Mouse (Mus musculus) heart, adult 2 months (tissue): ENCODE measurements around the gene Slc16a14. TPM values are rescaled to one million over a fixed set of nuclear protein-coding genes. Genes with fewer than 3 reads are reported as not detected.

Source experiments
- DNase-seq, 2 experiments: peaks; one replicate each; pipeline ENCODE4 v3.0.0; 2021
- H3K27ac ChIP-seq: fragments of 200-600 bp; 2 replicates; pipeline ENCODE4 v1.8.1; 2022
- H3K27me3 ChIP-seq: fragments of 200-500 bp; 2 replicates; pipeline ENCODE4 v1.6.1; 2012; ENCODE audit warnings: mild to moderate bottlenecking, low read length, inconsistent platforms, mixed read lengths; ENCODE audit not compliant: control insufficient read depth, insufficient read depth
- H3K36me3 ChIP-seq: fragments of 200-500 bp; 2 replicates; pipeline ENCODE4 v1.6.1; 2012; ENCODE audit warnings: low read length, inconsistent platforms; ENCODE audit not compliant: control insufficient read depth, insufficient read depth
- H3K4me1 ChIP-seq: fragments of 200-500 bp; 2 replicates; pipeline ENCODE4 v1.6.1; 2011; ENCODE audit warnings: low read length; ENCODE audit not compliant: control insufficient read depth, insufficient read depth
- H3K4me3 ChIP-seq: fragments of 200-600 bp; 2 replicates; pipeline ENCODE4 v1.8.1; 2022
- H3K79me2 ChIP-seq: fragments of 200-500 bp; replicated peaks from 2 replicates; pipeline ENCODE4 v1.6.1; 2012; ENCODE audit warnings: mild to moderate bottlenecking, inconsistent platforms, low read length, moderate library complexity, mixed read lengths; ENCODE audit not compliant: control insufficient read depth, insufficient read depth
- H3K9ac ChIP-seq: fragments of 200-500 bp; 2 replicates; pipeline ENCODE4 v1.6.1; 2012; ENCODE audit warnings: low read depth, mild to moderate bottlenecking, control low read depth, inconsistent platforms, low read length, mixed read lengths
- CTCF ChIP-seq: fragments of 200-600 bp; IDR thresholded peaks from 2 replicates; pipeline ENCODE4 v1.8.1; 2022; ENCODE audit warnings: antibody characterized with exemption, mild to moderate bottlenecking, moderate library complexity
- EP300 ChIP-seq: fragments of 200-500 bp; IDR thresholded peaks from 2 replicates; pipeline ENCODE4 v1.6.1; 2011; ENCODE audit warnings: low read depth, low read length, control low read depth; ENCODE audit not compliant: insufficient read depth
- POLR2A ChIP-seq: fragments of 200-500 bp; IDR thresholded peaks from 2 replicates; pipeline ENCODE4 v1.6.1; 2011; ENCODE audit warnings: mild to moderate bottlenecking, low read depth, low read length, control low read depth; ENCODE audit not compliant: insufficient read depth
- WGBS: fragments of 180-500 bp; shearing (Covaris S2); methylation state at CpG from one replicate; pipeline ENCODE4 v1.1.7; 2018; 5-methylcytosine and 5-hydroxymethylcytosine counted together
- intact Hi-C: fragments of 180-260 bp; cut with DNase I; formaldehyde crosslinking; loops from one replicate; pipeline ENCODE4 v1.15.1; 2025
- polyA plus RNA-seq: library from polyadenylated mRNA; depleted of rRNA; stranded (reverse); fragments of >200 nt; gene quantifications from 2 replicates; pipeline ENCODE4 v1.2.3, GENCODE M21; 2012; rRNA removed
- total RNA-seq, 2 experiments: library from RNA; stranded (reverse); gene quantifications; 2 replicates each; pipeline ENCODE4 v1.2.3; 2021

Gene Slc16a14
- total and polyA plus RNA-seq, 3 experiments, result 0.10 to 0.48 (median 0.23) TPM

GRCm38 (mm10) chr1:84860360-84861254 lies 74.3 kb downstream of the Slc16a14 start:
- TF ChIP-seq EP300, result no peak
- TF ChIP-seq CTCF, result no peak
- H3K4me3 ChIP-seq, result no peak overlapping the region

GRCm38 (mm10) chr1:84859597-84859996 lies 75.3 kb downstream of the Slc16a14 start:
- no peak for DNase-seq
- no peaks in the 10 kb centered on the region for H3K27me3 ChIP-seq
- no peak overlapping the region for H3K4me3 ChIP-seq
- no peaks in the 10 kb centered on the region for H3K4me1 ChIP-seq
- H3K36me3 ChIP-seq, result no peaks in the 10 kb centered on the region
- TF ChIP-seq CTCF, result no peak
- TF ChIP-seq POLR2A, result no peak
- no peak for TF ChIP-seq EP300
- intact Hi-C loops, result no loop called here
- no peak overlapping the region for H3K9ac ChIP-seq
- H3K27ac ChIP-seq, result no peak overlapping the region
- 93% methylated on average over 6 of the region's 6 CpGs for WGBS
- no peaks in the 10 kb centered on the region for H3K79me2 ChIP-seq

More at GRCm38 (mm10) chr1:84860360-84861254, 74.3 kb downstream of the Slc16a14 start:
- no peaks in the 10 kb centered on the region for H3K79me2 ChIP-seq
- no peaks in the 10 kb centered on the region for H3K36me3 ChIP-seq
- WGBS, result 59% methylated on average over 10 of the region's 10 CpGs
- no peak overlapping the region for H3K9ac ChIP-seq
- intact Hi-C loops, result no loop called here
- H3K27ac ChIP-seq, result no peak overlapping the region
- H3K4me1 ChIP-seq, result no peaks in the 10 kb centered on the region
- DNase-seq, result no peak
- H3K27me3 ChIP-seq, result no peaks in the 10 kb centered on the region

Other genes with a start within 250 kb of the Slc16a14 start
- under 1 TPM; 0.05 to 0.43 TPM for gene Dner, start 238.9 kb downstream of the Slc16a14 start, total RNA-seq
- gene Dner, start 238.9 kb downstream of the Slc16a14 start, polyA plus RNA-seq, result 0.23 and 0.70 TPM in 2 replicates
- 1 to 10 TPM; 1.5 to 2.7 TPM for gene Fbxo36, start 95.3 kb downstream of the Slc16a14 start, total RNA-seq
- 2.5 and 2.9 TPM in 2 replicates for gene Fbxo36, start 95.3 kb downstream of the Slc16a14 start, polyA plus RNA-seq
- 100 to 1,000 TPM; 177 to 205 TPM for gene Trip12, start 94.6 kb downstream of the Slc16a14 start, total RNA-seq
- gene Trip12, start 94.6 kb downstream of the Slc16a14 start, polyA plus RNA-seq, result 26.9 and 59.0 TPM in 2 replicates
- gene Gm10553, start 165.0 kb upstream of the Slc16a14 start, total RNA-seq, result not detected
- not detected in 2 replicates for gene Gm10553, start 165.0 kb upstream of the Slc16a14 start, polyA plus RNA-seq
- gene A530032D15Rik, start 174.7 kb upstream of the Slc16a14 start, total RNA-seq, result under 1 TPM in 1 of 2 experiments, not detected in 1; 0.84 TPM
- not detected in 2 replicates for gene A530032D15Rik, start 174.7 kb upstream of the Slc16a14 start, polyA plus RNA-seq